Mouse (Mus musculus): ENCODE measurements around the gene Olfr722.
"Not testable (repeated sequence)": the region's sequence is repeated elsewhere in the genome, so short reads cannot be mapped to it uniquely, and the experiment has no call there.

The Olfr722 gene

GRCm38 (mm10) chr14:49901899-49902298 is at the start of gene Olfr722:
Olfr722 (minus strand) TSS chr14:49901999.
- no peak for DNase-seq (ENCODE audit: low spot score)

GRCm38 (mm10) chr14:49931687-49932086 is 29.9 kb upstream of the Olfr722 start, which contains the start of gene Olfr723:
Olfr723 (minus strand) TSS chr14:49931787.
- not testable (repeated sequence) for DNase-seq (ENCODE audit: low spot score)

- peak; percentile 1 for DNase-seq (ENCODE audit: low spot score)
These were observed 41.4 kb downstream of the Olfr722 start for GRCm38 (mm10) chr14:49860387-49860786.
